Mouse (Mus musculus): ENCODE measurements around the gene Olfr12. TPM values are rescaled to one million over a fixed set of nuclear protein-coding genes. Genes with fewer than 3 reads are reported as not detected.

Gene Olfr12
- polyA plus RNA-seq, 1 experiment = not detected

DNA sequence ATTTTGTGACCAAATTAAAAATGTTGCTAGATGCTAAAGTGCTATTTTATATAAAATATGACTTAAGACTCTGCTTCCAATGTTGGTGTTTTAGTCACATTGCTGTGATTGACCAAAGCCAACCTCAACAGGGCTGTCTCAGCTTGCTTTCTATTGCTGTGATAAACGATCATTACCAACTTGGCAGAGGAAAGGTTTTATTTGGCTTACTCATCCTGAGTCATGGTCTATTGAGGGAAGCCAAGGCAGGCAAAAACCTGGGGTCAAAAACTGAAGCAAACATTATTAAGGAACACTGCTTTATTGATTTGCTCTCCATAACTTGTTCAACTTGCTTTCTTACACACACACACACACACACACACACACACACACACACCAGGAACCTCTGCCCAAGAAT is 1.5 kb upstream of the Olfr12 start:
- Histone ChIP-seq H3K4me3 (replicated peaks; ENCODE audit: extremely low read depth, low read depth, low read length) (no peak overlapping the region), H3K4me1 (ENCODE audit: control insufficient read depth, insufficient read depth, low read length) (no peaks in the 10 kb centered on the region)
- no peak for TF ChIP-seq POLR2A (IDR thresholded peaks at IDR 0.05; ENCODE audit: borderline replicate concordance, extremely low read depth, low read depth, low read length)
- TF ChIP-seq CTCF (IDR thresholded peaks at IDR 0.05; ENCODE audit: insufficient read depth, low read length) = no peak
- 67% methylated on average over 1 of the region's 1 CpGs for WGBS
- DNase-seq = no peak

DNA sequence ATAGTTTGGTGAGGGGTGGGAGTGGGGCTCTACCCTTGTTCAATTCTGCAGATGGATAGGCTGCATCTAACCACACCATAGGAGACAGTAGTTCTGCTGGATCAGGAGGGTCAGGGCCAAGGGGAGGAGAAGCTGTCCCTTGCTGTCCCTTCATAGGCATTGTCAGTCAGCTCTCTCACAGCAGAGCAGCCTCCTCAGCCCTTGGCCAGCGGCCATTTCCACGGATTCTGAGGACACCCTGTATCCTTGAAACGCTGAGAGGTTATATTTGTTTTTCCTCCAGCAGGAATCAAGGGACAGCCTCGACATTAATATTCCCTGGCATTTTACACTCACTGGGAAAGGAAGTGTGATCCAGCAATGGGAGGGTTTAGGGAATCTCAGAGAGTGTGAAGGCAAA is 772 bp downstream of the Olfr12 start:
- no peak for TF ChIP-seq CTCF (IDR thresholded peaks at IDR 0.05; ENCODE audit: insufficient read depth, low read length)
- no peak for TF ChIP-seq POLR2A (IDR thresholded peaks at IDR 0.05; ENCODE audit: borderline replicate concordance, extremely low read depth, low read depth, low read length)
- DNase-seq = no peak
- WGBS = 30% methylated on average over 4 of the region's 4 CpGs
- Histone ChIP-seq H3K4me3 (replicated peaks; ENCODE audit: extremely low read depth, low read depth, low read length) (no peak overlapping the region), H3K4me1 (ENCODE audit: control insufficient read depth, insufficient read depth, low read length) (no peaks in the 10 kb centered on the region)

DNA sequence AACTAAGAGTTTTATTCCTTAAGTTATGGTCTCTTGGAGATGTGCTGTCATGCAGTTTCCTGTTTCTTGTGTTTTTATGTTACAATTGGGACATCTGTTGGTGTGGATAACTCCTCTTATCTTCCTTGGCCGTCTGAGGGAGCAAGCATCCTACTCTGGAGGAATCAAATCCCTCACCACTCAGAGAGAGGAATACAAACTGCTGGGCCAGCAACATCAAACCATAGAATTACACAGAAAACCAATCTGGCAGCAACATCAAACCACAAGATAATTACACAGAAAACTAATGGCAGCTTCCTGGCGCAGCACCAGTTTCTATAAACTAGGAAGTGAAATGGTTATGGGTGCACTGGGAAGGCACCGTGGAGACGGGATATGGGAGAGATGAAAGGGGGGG is 10.6 kb downstream of the Olfr12 start:
- Histone ChIP-seq H3K4me3 (replicated peaks; ENCODE audit: extremely low read depth, low read depth, low read length) (no peak overlapping the region), H3K4me1 (ENCODE audit: control insufficient read depth, insufficient read depth, low read length) (no peaks in the 10 kb centered on the region)
- DNase-seq = no peak
- TF ChIP-seq POLR2A (IDR thresholded peaks at IDR 0.05; ENCODE audit: borderline replicate concordance, extremely low read depth, low read depth, low read length) (no peak), CTCF (IDR thresholded peaks at IDR 0.05; ENCODE audit: insufficient read depth, low read length) (no peak)
- WGBS = 37% methylated on average over 4 of the region's 4 CpGs

DNA sequence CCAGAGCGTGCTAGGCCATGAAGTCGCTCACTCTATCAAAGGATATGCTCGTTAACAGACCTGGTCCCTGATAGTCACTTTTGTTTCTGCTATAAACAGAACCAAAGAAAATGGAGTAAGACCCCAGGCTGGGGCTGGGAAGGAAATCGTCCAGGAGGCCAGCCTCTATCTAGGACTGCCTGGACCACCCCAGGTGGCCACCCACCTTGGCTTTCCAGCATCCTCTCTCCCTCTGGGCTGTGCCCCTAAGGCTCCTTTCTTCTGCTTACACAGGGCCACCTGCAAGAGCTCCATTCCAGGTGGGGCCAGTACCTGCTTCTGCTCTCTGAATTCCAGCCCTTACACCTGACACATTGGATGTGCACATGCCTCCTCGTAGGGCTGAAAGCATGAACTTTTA is 14.6 kb downstream of the Olfr12 start:
- no peak for DNase-seq
- 75% methylated on average over 5 of the region's 5 CpGs for WGBS
- Histone ChIP-seq H3K4me1 (ENCODE audit: control insufficient read depth, insufficient read depth, low read length) (no peaks in the 10 kb centered on the region), H3K4me3 (replicated peaks; ENCODE audit: extremely low read depth, low read depth, low read length) (no peak overlapping the region)
- no peak for TF ChIP-seq CTCF (IDR thresholded peaks at IDR 0.05; ENCODE audit: insufficient read depth, low read length)
- TF ChIP-seq POLR2A (IDR thresholded peaks at IDR 0.05; ENCODE audit: borderline replicate concordance, extremely low read depth, low read depth, low read length) = no peak

- H3K4me1 ChIP-seq (ENCODE audit: control insufficient read depth, insufficient read depth, low read length) = no peaks in the 10 kb centered on the region
- no peak for DNase-seq
- no peak overlapping the region for H3K4me3 ChIP-seq (replicated peaks; ENCODE audit: extremely low read depth, low read depth, low read length)
- WGBS = 57% methylated on average over 6 of the region's 6 CpGs
- TF ChIP-seq CTCF (IDR thresholded peaks at IDR 0.05; ENCODE audit: insufficient read depth, low read length) = no peak
- TF ChIP-seq POLR2A (IDR thresholded peaks at IDR 0.05; ENCODE audit: borderline replicate concordance, extremely low read depth, low read depth, low read length) = no peak
These were observed 15.4 kb downstream of the Olfr12 start for GRCm38 (mm10) chr1:92632948-92633347.

GRCm38 (mm10) chr1:92633726-92634125 is 16.1 kb downstream of the Olfr12 start:
- WGBS = 80% methylated on average over 8 of the region's 8 CpGs
- no peaks in the 10 kb centered on the region for H3K4me1 ChIP-seq (ENCODE audit: control insufficient read depth, insufficient read depth, low read length)
- TF ChIP-seq CTCF (IDR thresholded peaks at IDR 0.05; ENCODE audit: insufficient read depth, low read length) (no peak), POLR2A (IDR thresholded peaks at IDR 0.05; ENCODE audit: borderline replicate concordance, extremely low read depth, low read depth, low read length) (no peak)
- H3K4me3 ChIP-seq (replicated peaks; ENCODE audit: extremely low read depth, low read depth, low read length) = no peak overlapping the region
- no peak for DNase-seq

GRCm38 (mm10) chr1:92634569-92634968 is 17.0 kb downstream of the Olfr12 start:
- TF ChIP-seq CTCF (IDR thresholded peaks at IDR 0.05; ENCODE audit: insufficient read depth, low read length) (no peak), POLR2A (IDR thresholded peaks at IDR 0.05; ENCODE audit: borderline replicate concordance, extremely low read depth, low read depth, low read length) (no peak)
- no peak for DNase-seq
- Histone ChIP-seq H3K4me3 (replicated peaks; ENCODE audit: extremely low read depth, low read depth, low read length) (no peak overlapping the region), H3K4me1 (ENCODE audit: control insufficient read depth, insufficient read depth, low read length) (no peaks in the 10 kb centered on the region)
- WGBS = 63% methylated on average over 1 of the region's 1 CpGs

- WGBS = 72% methylated on average over 4 of the region's 4 CpGs
- TF ChIP-seq POLR2A (IDR thresholded peaks at IDR 0.05; ENCODE audit: borderline replicate concordance, extremely low read depth, low read depth, low read length) (no peak), CTCF (IDR thresholded peaks at IDR 0.05; ENCODE audit: insufficient read depth, low read length) (no peak)
- H3K4me3 ChIP-seq (replicated peaks; ENCODE audit: extremely low read depth, low read depth, low read length) = no peak overlapping the region
- peaks cover under 1% of the 10 kb centered on the region; the same call in 1 of the 2 replicates for H3K4me1 ChIP-seq (ENCODE audit: control insufficient read depth, insufficient read depth, low read length)
- no peak for DNase-seq
These were observed 17.5 kb downstream of the Olfr12 start for GRCm38 (mm10) chr1:92634976-92635599.

GRCm38 (mm10) chr1:92636015-92636414 is 18.4 kb downstream of the Olfr12 start:
- whole genome bisulfite sequencing = 84% methylated on average over 8 of the region's 8 CpGs
- DNase-seq = no peak

GRCm38 (mm10) chr1:92636676-92637075 is 19.1 kb downstream of the Olfr12 start:
- no peak overlapping the region for H3K4me3 ChIP-seq (replicated peaks; ENCODE audit: extremely low read depth, low read depth, low read length)
- H3K4me1 ChIP-seq (ENCODE audit: control insufficient read depth, insufficient read depth, low read length) = peaks cover 9% of the 10 kb centered on the region
- no peak for TF ChIP-seq POLR2A (IDR thresholded peaks at IDR 0.05; ENCODE audit: borderline replicate concordance, extremely low read depth, low read depth, low read length)
- no peak for TF ChIP-seq CTCF (IDR thresholded peaks at IDR 0.05; ENCODE audit: insufficient read depth, low read length)
- DNase-seq = no peak
- 92% methylated on average over 11 of the region's 11 CpGs for WGBS

More at GRCm38 (mm10) chr1:92636015-92636414, 18.4 kb downstream of the Olfr12 start:
- no peak overlapping the region for H3K4me3 ChIP-seq (replicated peaks; ENCODE audit: extremely low read depth, low read depth, low read length)
- peaks cover 9% of the 10 kb centered on the region for H3K4me1 ChIP-seq (ENCODE audit: control insufficient read depth, insufficient read depth, low read length)
- TF ChIP-seq CTCF (IDR thresholded peaks at IDR 0.05; ENCODE audit: insufficient read depth, low read length) (no peak), POLR2A (IDR thresholded peaks at IDR 0.05; ENCODE audit: borderline replicate concordance, extremely low read depth, low read depth, low read length) (no peak)
